Mouse (Mus musculus) small intestine, adult 2 months (tissue): ENCODE measurements around the gene 5530401A14Rik. TPM values are rescaled to one million over a fixed set of nuclear protein-coding genes. Genes with fewer than 3 reads are reported as not detected.

Experiments used
- H3K27ac ChIP-seq: fragments of 200-500 bp; 2 replicates; pipeline ENCODE4 v1.5.1; 2012; ENCODE audit warnings: low read depth, low read length, control low read depth, inconsistent platforms; ENCODE audit not compliant: insufficient read depth
- H3K27me3 ChIP-seq: fragments of 200-500 bp; 2 replicates; pipeline ENCODE4 v1.6.1; 2012; ENCODE audit warnings: mild to moderate bottlenecking, moderate library complexity, low read length, inconsistent platforms; ENCODE audit not compliant: control insufficient read depth, insufficient read depth
- H3K36me3 ChIP-seq: fragments of 200-500 bp; 2 replicates; pipeline ENCODE4 v1.6.1; 2012; ENCODE audit warnings: mild to moderate bottlenecking, low read length, control low read depth, inconsistent platforms; ENCODE audit not compliant: control insufficient read depth, insufficient read depth
- H3K4me1 ChIP-seq: fragments of 200-500 bp; 2 replicates; pipeline ENCODE4 v1.6.1; 2012; ENCODE audit warnings: low read length, inconsistent platforms, mixed read lengths; ENCODE audit not compliant: control insufficient read depth, insufficient read depth, insufficient read length
- H3K4me3 ChIP-seq: fragments of 200-500 bp; 2 replicates; pipeline ENCODE4 v1.5.1; 2012; ENCODE audit warnings: low read depth, mild to moderate bottlenecking, control low read depth, inconsistent platforms, low read length, moderate library complexity
- CTCF ChIP-seq: fragments of 200-500 bp; IDR thresholded peaks from 2 replicates; pipeline ENCODE4 v1.5.1; 2012; ENCODE audit warnings: low read depth, mild to moderate bottlenecking, control low read depth, inconsistent platforms, low read length, moderate library complexity, mixed read lengths; ENCODE audit not compliant: insufficient replicate concordance, insufficient read length; ENCODE audit errors: extremely low read depth
- POLR2A ChIP-seq: fragments of 200-500 bp; IDR thresholded peaks from 2 replicates; pipeline ENCODE4 v1.6.1; 2012; ENCODE audit warnings: low read depth, mild to moderate bottlenecking, control low read depth, inconsistent platforms, low read length, moderate library complexity
- WGBS: fragments of 180-500 bp; shearing (Covaris S2); methylation state at CpG from one replicate; pipeline ENCODE4 v1.1.7; 2018; 5-methylcytosine and 5-hydroxymethylcytosine counted together
- polyA plus RNA-seq: library from polyadenylated mRNA; depleted of rRNA; stranded (reverse); fragments of >200 nt; gene quantifications from 2 replicates; pipeline ENCODE4 v1.2.3, GENCODE M21; 2012; rRNA removed

5530401A14Rik gene
- polyA plus RNA-seq, 1 experiment: not detected

DNA sequence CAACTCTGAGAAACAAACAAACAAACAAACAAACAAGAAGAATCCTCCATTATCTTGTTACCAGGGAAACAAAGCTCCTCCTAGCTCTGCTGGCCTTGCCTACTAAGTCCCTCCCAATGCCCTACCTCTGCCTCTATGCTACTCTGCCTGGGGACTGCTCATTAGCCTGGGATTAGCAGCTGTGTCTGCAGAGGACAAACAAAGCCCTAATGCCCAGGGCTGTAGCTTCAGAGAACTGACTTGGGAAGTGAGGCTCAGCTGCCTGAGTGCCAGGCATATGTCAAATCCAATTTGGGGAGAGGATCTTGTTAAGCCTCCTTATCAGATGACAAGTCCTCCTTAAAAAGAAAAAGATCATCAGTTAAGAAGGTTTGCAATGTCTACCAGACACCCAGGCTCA is 65.9 kb downstream of the 5530401A14Rik start:
- Histone ChIP-seq H3K4me1 (no peaks in the 10 kb centered on the region), H3K4me3 (no peak overlapping the region), H3K27me3 (no peaks in the 10 kb centered on the region), H3K36me3 (no peaks in the 10 kb centered on the region), H3K27ac (no peak overlapping the region)
- no peak for TF ChIP-seq CTCF
- no peak for TF ChIP-seq POLR2A

DNA sequence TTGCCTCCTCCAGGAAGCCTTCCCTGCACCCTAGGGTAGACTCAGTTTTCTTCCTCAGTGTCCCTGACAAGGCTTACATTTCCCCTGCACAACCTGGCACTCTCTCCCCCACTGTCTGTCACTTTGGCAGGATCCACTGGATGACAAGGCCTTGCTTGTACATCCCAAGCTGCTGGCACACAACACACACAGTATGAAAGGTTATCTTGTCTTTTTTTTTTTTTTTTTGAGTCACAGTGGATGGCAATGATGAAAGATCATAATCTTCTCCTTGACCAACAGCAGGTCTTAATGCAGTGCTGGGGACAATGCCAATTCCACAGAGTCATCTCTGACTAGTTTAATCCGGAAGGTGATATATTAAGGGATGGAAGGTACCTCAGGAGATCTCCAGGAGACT is 77.0 kb downstream of the 5530401A14Rik start:
- no peak for TF ChIP-seq CTCF
- no peak for TF ChIP-seq POLR2A
- Histone ChIP-seq H3K4me1 (no peaks in the 10 kb centered on the region), H3K36me3 (no peaks in the 10 kb centered on the region), H3K4me3 (no peak overlapping the region), H3K27me3 (no peaks in the 10 kb centered on the region), H3K27ac (no peak overlapping the region)
- WGBS: 80% methylated on average over 1 of the region's 1 CpGs

DNA sequence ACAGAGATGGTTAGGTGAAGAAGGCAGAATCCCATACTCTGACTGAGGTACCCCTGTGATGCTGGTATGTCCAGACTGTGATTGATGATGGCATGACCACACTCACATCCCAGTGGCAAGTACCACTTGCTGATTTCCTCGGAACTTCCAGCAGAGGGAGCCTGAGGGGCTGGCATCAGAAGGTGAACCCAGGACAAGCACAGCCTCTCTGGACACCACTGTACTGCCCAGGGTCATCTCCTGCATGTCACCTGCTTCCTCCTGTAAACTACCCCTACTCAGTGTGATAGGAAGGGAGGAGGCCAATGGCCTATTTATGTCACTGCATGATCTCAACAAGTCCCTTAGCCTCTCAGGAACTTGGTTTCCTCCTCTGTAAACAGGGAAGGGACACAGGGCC is 80.5 kb downstream of the 5530401A14Rik start:
- Histone ChIP-seq H3K4me1 (no peaks in the 10 kb centered on the region), H3K4me3 (no peak overlapping the region), H3K36me3 (no peaks in the 10 kb centered on the region), H3K27ac (no peak overlapping the region), H3K27me3 (no peaks in the 10 kb centered on the region)
- WGBS: 12% methylated on average over 1 of the region's 1 CpGs
- TF ChIP-seq POLR2A: no peak
- TF ChIP-seq CTCF: peak; percentile 37; the same call in 1 of the 2 replicates

GRCm38 (mm10) chr11:81942167-81942566 is 81.7 kb downstream of the 5530401A14Rik start:
- no peaks in the 10 kb centered on the region for H3K27me3 ChIP-seq
- WGBS: 46% methylated on average over 1 of the region's 1 CpGs
- no peaks in the 10 kb centered on the region for H3K4me1 ChIP-seq
- TF ChIP-seq POLR2A (no peak), CTCF (no peak)
- H3K27ac ChIP-seq: no peak overlapping the region
- H3K36me3 ChIP-seq: no peaks in the 10 kb centered on the region
- no peak overlapping the region for H3K4me3 ChIP-seq

Other genes starting within 250 kb of the 5530401A14Rik start
- 0.47 and 1.4 TPM in 2 replicates for gene Asic2, start 107.8 kb downstream of the 5530401A14Rik start, polyA plus RNA-seq
- 1.4 and 2.0 TPM in 2 replicates for gene Ccl2, start 174.9 kb downstream of the 5530401A14Rik start, polyA plus RNA-seq
- gene Gm17268, start 177.9 kb downstream of the 5530401A14Rik start, polyA plus RNA-seq: not detected in 2 replicates
- 0.32 and 0.91 TPM in 2 replicates for gene Ccl7, start 185.0 kb downstream of the 5530401A14Rik start, polyA plus RNA-seq
- 12.6 and 14.8 TPM in 2 replicates for gene Ccl11, start 197.2 kb downstream of the 5530401A14Rik start, polyA plus RNA-seq
- gene Ccl12, start 241.2 kb downstream of the 5530401A14Rik start, polyA plus RNA-seq: 0.39 and 0.89 TPM in 2 replicates